Mouse (Mus musculus) erythroblast, embryonic 14.5 days (primary cell): ENCODE measurements around the gene 4930415O20Rik.

Experiments used
- GATA1 ChIP-seq: IDR thresholded peaks from 2 replicates; pipeline ENCODE4 v1.6.1; 2012; ENCODE audit warnings: low read length, inconsistent platforms, mixed read lengths
- TAL1 ChIP-seq: IDR thresholded peaks from 3 replicates; pipeline ENCODE4 v1.6.1; 2012; ENCODE audit warnings: low read length, inconsistent platforms, mixed read lengths

GRCm38 (mm10) chr15:98552758-98553157, 18.0 kb upstream of the 4930415O20Rik start:
- no peak for TF ChIP-seq GATA1
- TF ChIP-seq TAL1 = no peak
